Mouse (Mus musculus): Measurements from ENCODE around the gene Id1. TPM values are rescaled to one million over a fixed set of nuclear protein-coding genes. Genes with fewer than 3 reads are reported as not detected.

Id1 gene
- polyA plus RNA-seq, 2 experiments from 2014 or later: 0.75 to 0.82 TPM

GRCm38 (mm10) chr2:152724332-152724723 lies 11.7 kb upstream of the Id1 start:
- ATAC-seq: no peak

- ATAC-seq: no peak
These were observed 10.8 kb upstream of the Id1 start for GRCm38 (mm10) chr2:152725178-152725750.

- no peak for ATAC-seq
These were observed 9.8 kb upstream of the Id1 start for GRCm38 (mm10) chr2:152726213-152726612.

- no peak for ATAC-seq
These were observed 9.2 kb upstream of the Id1 start for GRCm38 (mm10) chr2:152726751-152727335.

- ATAC-seq: no peak
These were observed 8.1 kb upstream of the Id1 start for GRCm38 (mm10) chr2:152727795-152728510.

GRCm38 (mm10) chr2:152728594-152728993 lies 7.5 kb upstream of the Id1 start:
- no peak for ATAC-seq

GRCm38 (mm10) chr2:152729013-152729635 lies 6.9 kb upstream of the Id1 start:
- ATAC-seq: no peak

GRCm38 (mm10) chr2:152729636-152730020 lies 6.4 kb upstream of the Id1 start:
- ATAC-seq: no peak

- ATAC-seq: no peak
These were observed 2.9 kb upstream of the Id1 start for GRCm38 (mm10) chr2:152733201-152733600.

- ATAC-seq: no peak
These were observed 1.6 kb upstream of the Id1 start for GRCm38 (mm10) chr2:152734501-152734900.

GRCm38 (mm10) chr2:152734984-152735383 lies 1.1 kb upstream of the Id1 start:
- peak; percentile 65 for ATAC-seq

- no peak for ATAC-seq
These were observed 697 bp downstream of the Id1 start for GRCm38 (mm10) chr2:152736748-152737147.

- no peak for ATAC-seq
These were observed 1.5 kb downstream of the Id1 start for GRCm38 (mm10) chr2:152737306-152738221.

- no peak for ATAC-seq
These were observed 2.3 kb downstream of the Id1 start for GRCm38 (mm10) chr2:152738341-152738740.

GRCm38 (mm10) chr2:152739031-152739841 lies 3.2 kb downstream of the Id1 start:
- no peak for ATAC-seq

- ATAC-seq: no peak
These were observed 3.8 kb downstream of the Id1 start for GRCm38 (mm10) chr2:152739842-152740260.

- ATAC-seq: no peak
These were observed 4.4 kb downstream of the Id1 start for GRCm38 (mm10) chr2:152740490-152740889.

- no peak for ATAC-seq
These were observed 5.3 kb downstream of the Id1 start for GRCm38 (mm10) chr2:152741153-152742041.

GRCm38 (mm10) chr2:152742435-152742834 lies 6.4 kb downstream of the Id1 start:
- no peak for ATAC-seq

- ATAC-seq: no peak
These were observed 18.1 kb downstream of the Id1 start, which contains the start of gene Cox4i2 for GRCm38 (mm10) chr2:152753944-152754711. Gene Cox4i2 (plus strand): TSS chr2:152754173.
